ENCODE assay signal across 10 mouse cellular contexts in the genomic region with DNA sequence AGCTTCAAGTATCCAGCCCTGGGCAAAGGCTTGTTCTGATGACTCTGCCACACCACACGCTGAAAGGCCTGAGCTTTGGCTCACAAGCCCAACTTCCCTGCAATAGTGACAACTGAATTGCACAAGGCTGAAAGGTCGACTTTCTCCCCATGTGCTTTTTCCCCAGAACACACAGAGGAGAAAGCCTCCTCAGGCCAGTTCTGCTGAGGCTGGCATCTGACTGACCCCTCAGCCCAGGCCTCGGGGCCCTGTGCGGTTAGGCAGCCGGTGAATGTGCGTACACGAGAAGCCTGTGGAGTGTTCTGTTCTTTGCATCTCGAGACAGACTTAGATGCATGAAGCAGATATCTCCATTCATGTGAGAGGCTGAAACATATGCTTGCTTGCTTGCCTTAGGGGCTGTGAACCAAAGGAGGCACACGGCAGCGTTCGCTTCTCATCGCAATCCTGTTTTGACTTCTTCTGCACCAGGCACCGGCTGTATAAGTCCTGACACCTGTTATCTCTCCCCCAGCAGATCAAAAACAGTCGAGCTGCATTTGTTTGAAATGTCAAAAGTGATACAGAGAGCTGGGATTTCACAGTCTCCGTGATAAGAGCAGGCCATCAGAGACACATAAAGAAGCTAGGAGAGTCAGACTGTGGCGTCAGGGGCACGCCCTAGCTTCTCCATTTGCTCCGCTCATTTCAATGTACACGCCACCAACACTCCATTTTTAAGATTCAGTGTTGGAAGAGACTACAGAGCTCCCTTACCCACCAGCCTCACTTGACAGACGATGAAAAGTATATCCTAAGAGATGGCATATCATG. TPM values are rescaled to one million over a fixed set of nuclear protein-coding genes. Genes with fewer than 3 reads are reported as not detected.
DNase-seq lines count a peak whose midpoint lies in the region; ATAC-seq and TF ChIP-seq lines count a peak whose summit lies in the region.
"Had no signal": no experiment of that assay in that cellular context is flagged by ENCODE, and none has a peak within 500 bp of the region (broad histone marks: within the 10 kb centered on the region; RNA-seq: fewer than 3 reads in every experiment).

No protein-coding gene starts in this region.

- H3K9me3 ChIP-seq in hindbrain, embryonic 12.5 days (replicated peaks) = no peaks in the 10 kb centered on the region
- H3K9me3 ChIP-seq in hindbrain, embryonic 10.5 days = no peaks in the 10 kb centered on the region
- no peaks in the 10 kb centered on the region for H3K9me3 ChIP-seq in liver, embryonic 11.5 days (ENCODE audit: control insufficient read depth, low read length)
- H3K9me3 ChIP-seq: embryonic facial prominence, embryonic 13.5 days had no signal

- no peaks in the 10 kb centered on the region for H3K36me3 ChIP-seq in hindbrain, embryonic 12.5 days
- H3K36me3 ChIP-seq in hindbrain, embryonic 10.5 days = no peaks in the 10 kb centered on the region; the same call in 1 of the 2 replicates
- H3K36me3 ChIP-seq in liver, embryonic 11.5 days (ENCODE audit: control insufficient read depth, insufficient read depth, low read length) = peaks cover 3% of the 10 kb centered on the region; the same call in 1 of the 2 replicates
- H3K36me3 ChIP-seq: embryonic facial prominence, embryonic 13.5 days; G1E had no signal

- no peak for DNase-seq in hindbrain, embryonic 10.5 days (ENCODE audit: low spot score)
- DNase-seq in 3T3-L1 (ENCODE audit: low read depth, low spot score) = peak; percentile 32
- peak; percentile 43 to 54 for DNase-seq in adrenal gland, postnatal 36 days
- DNase-seq in liver, embryonic 11.5 days (ENCODE audit: low spot score) = no peak
- no peak for DNase-seq in thymus, postnatal 4 days
- DNase-seq in cerebellum, adult 2 months = no peak
- no peak for DNase-seq in gastrocnemius, postnatal 4 days (ENCODE audit: low spot score in 2 of 2)

- ATAC-seq in hindbrain, embryonic 12.5 days (ENCODE audit: low FRiP score) = no peak
- peak; percentile 34; the same call in 1 of the 2 replicates for ATAC-seq in liver, embryonic 11.5 days (replicated peaks; ENCODE audit: low FRiP score)

- peak overlapping the region; percentile 41; the same call in 1 of the 2 replicates for H3K27ac ChIP-seq in hindbrain, embryonic 12.5 days
- H3K27ac ChIP-seq in hindbrain, embryonic 10.5 days = no peak overlapping the region
- H3K27ac ChIP-seq in liver, embryonic 11.5 days (ENCODE audit: low read depth, low read length) = peak overlapping the region; percentile 43; the same call in 1 of the 2 replicates
- H3K27ac ChIP-seq in cerebellum, adult 2 months (ENCODE audit: insufficient read depth, low read length) = no peak overlapping the region; the same call in 1 of the 2 replicates
- H3K27ac ChIP-seq: embryonic facial prominence, embryonic 13.5 days had no signal

- peak overlapping the region; percentile 26 for H3K4me2 ChIP-seq in hindbrain, embryonic 12.5 days (replicated peaks)
- H3K4me2 ChIP-seq in liver, embryonic 11.5 days = peak overlapping the region; percentile 46
- H3K4me2 ChIP-seq: embryonic facial prominence, embryonic 13.5 days had no signal

- 75% methylated on average over 20 of the region's 20 CpGs for WGBS in hindbrain, embryonic 12.5 days
- 84% methylated on average over 20 of the region's 20 CpGs for WGBS in hindbrain, embryonic 10.5 days
- WGBS in liver, embryonic 11.5 days = 57% methylated on average over 20 of the region's 20 CpGs
- 54% methylated on average over 20 of the region's 20 CpGs for WGBS in cerebellum, adult 2 months

- H3K4me3 ChIP-seq in hindbrain, embryonic 12.5 days = peak overlapping the region; percentile 0; the same call in 1 of the 2 replicates
- no peak overlapping the region for H3K4me3 ChIP-seq in hindbrain, embryonic 10.5 days
- H3K4me3 ChIP-seq in liver, embryonic 11.5 days (ENCODE audit: low read depth, low read length) = 0 out of 2 replicates have a peak overlapping the region, but pooled peaks have one; percentile 15
- no peak overlapping the region for H3K4me3 ChIP-seq in cerebellum, adult 2 months (replicated peaks; ENCODE audit: insufficient read depth, low read depth, low read length)
- H3K4me3 ChIP-seq: embryonic facial prominence, embryonic 13.5 days had no signal

- TF ChIP-seq CTCF in cerebellum, adult 2 months (IDR thresholded peaks at IDR 0.05; ENCODE audit: borderline replicate concordance, insufficient read depth, low read depth, low read length) = no peak

- no peaks in the 10 kb centered on the region for H3K27me3 ChIP-seq in hindbrain, embryonic 12.5 days
- peaks cover 19% of the 10 kb centered on the region; the same call in 1 of the 2 replicates for H3K27me3 ChIP-seq in hindbrain, embryonic 10.5 days (ENCODE audit: insufficient read depth, poor library complexity, severe bottlenecking)
- H3K27me3 ChIP-seq in liver, embryonic 11.5 days (replicated peaks; ENCODE audit: control insufficient read depth, insufficient read depth, low read length) = 0 out of 2 replicates have a peak, but pooled peaks cover 2% of the 10 kb centered on the region
- H3K27me3 ChIP-seq in cerebellum, adult 2 months (ENCODE audit: control insufficient read depth, insufficient read depth, low read length) = no peaks in the 10 kb centered on the region; the same call in 1 of the 2 replicates

- H3K4me1 ChIP-seq in hindbrain, embryonic 12.5 days = peaks cover 51% of the 10 kb centered on the region
- H3K4me1 ChIP-seq in hindbrain, embryonic 10.5 days (replicated peaks) = peaks cover 31% of the 10 kb centered on the region
- peaks cover 7% of the 10 kb centered on the region for H3K4me1 ChIP-seq in liver, embryonic 11.5 days (replicated peaks; ENCODE audit: control insufficient read depth, insufficient read depth, low read length)
- no peaks in the 10 kb centered on the region; the same call in 1 of the 2 replicates for H3K4me1 ChIP-seq in cerebellum, adult 2 months (ENCODE audit: control insufficient read depth, insufficient read depth, low read length)

- TF ChIP-seq POLR2A in cerebellum, adult 2 months (IDR thresholded peaks at IDR 0.05; ENCODE audit: borderline replicate concordance, insufficient read depth, low read length) = no peak

- no peak overlapping the region for H3K9ac ChIP-seq in hindbrain, embryonic 12.5 days
- H3K9ac ChIP-seq in liver, embryonic 11.5 days (ENCODE audit: low read depth, low read length) = peak overlapping the region; percentile 50; the same call in 1 of the 2 replicates
- H3K9ac ChIP-seq: embryonic facial prominence, embryonic 13.5 days had no signal

RNA-seq across cellular contexts. Expression of a gene that starts 2.1 kb away (rescaled TPM):
- polyA plus RNA-seq in hindbrain, embryonic 12.5 days (2016; fragmentation: Nextera tagmentation; extraction: Ambion mirVana) = 3.6 and 5.1 TPM in 2 replicates
- polyA plus RNA-seq in hindbrain, embryonic 10.5 days (2016; fragmentation: Nextera tagmentation; extraction: Ambion mirVana) = 1.2 and 1.5 TPM in 2 replicates
- total RNA-seq in adrenal gland, postnatal 36 days (2021) = 10 to 100 TPM; 16.6 to 19.8 TPM
- 4.2 and 4.6 TPM in 2 replicates for polyA plus RNA-seq in liver, embryonic 11.5 days (2014; fragmentation: Nextera tagmentation; extraction: Ambion mirVana)
- 4.4 TPM in 2 replicates for polyA plus RNA-seq in cerebellum, adult 2 months (2012; rRNA removed)
- 1 to 10 TPM; 1.3 to 1.8 TPM for total RNA-seq in gastrocnemius, postnatal 4 days (2021)
- polyA plus RNA-seq: G1E had no signal

RNA-seq across cellular contexts. Expression of a gene that starts 2.7 kb away (rescaled TPM):
- 29.5 and 31.9 TPM in 2 replicates for polyA plus RNA-seq in hindbrain, embryonic 12.5 days (2016; fragmentation: Nextera tagmentation; extraction: Ambion mirVana)
- polyA plus RNA-seq in hindbrain, embryonic 10.5 days (2016; fragmentation: Nextera tagmentation; extraction: Ambion mirVana) = 6.2 and 19.2 TPM in 2 replicates
- total RNA-seq in adrenal gland, postnatal 36 days (2021) = 100 to 1,000 TPM in 1 of 2 experiments, 10 to 100 TPM in 1; 62.4 to 152 TPM
- polyA plus RNA-seq in liver, embryonic 11.5 days (2014; fragmentation: Nextera tagmentation; extraction: Ambion mirVana) = 21.6 and 23.1 TPM in 2 replicates
- polyA plus RNA-seq in cerebellum, adult 2 months (2012; rRNA removed) = 13.3 and 13.7 TPM in 2 replicates
- total RNA-seq in gastrocnemius, postnatal 4 days (2021) = 1 to 10 TPM; 8.0 to 9.0 TPM
- polyA plus RNA-seq: G1E had no signal

Comparison
In these comparisons a context has a peak if more than half of its experiments do, and no peak if none do; other contexts are left out.
1. H3K27ac ChIP-seq: peak in hindbrain, embryonic 12.5 days (single experiment) and liver, embryonic 11.5 days (single experiment); none in hindbrain, embryonic 10.5 days (single experiment) and cerebellum, adult 2 months (single experiment).
2. H3K4me3 ChIP-seq: peak in hindbrain, embryonic 12.5 days (single experiment) and liver, embryonic 11.5 days (single experiment); none in hindbrain, embryonic 10.5 days (single experiment) and cerebellum, adult 2 months (single experiment).
3. DNase-seq: peak in 3T3-L1 (single experiment) and adrenal gland, postnatal 36 days (2 of 2); none in hindbrain, embryonic 10.5 days (single experiment), liver, embryonic 11.5 days (single experiment), thymus, postnatal 4 days (single experiment), cerebellum, adult 2 months (0 of 2) and gastrocnemius, postnatal 4 days (0 of 2).